Mouse (Mus musculus) urinary bladder, postnatal 36 days (tissue): ENCODE results near the gene Rpl5.
"Not testable (repeated sequence)": the region's sequence is repeated elsewhere in the genome, so short reads cannot be mapped to it uniquely, and the experiment has no call there.

Source experiments
- DNase-seq, 2 experiments: peaks; one replicate each; pipeline ENCODE4 v3.0.0; 2022; ENCODE audit warnings: low spot score in 2 of 2, mixed read lengths in 1 of 2

Gene Rpl5

DNA sequence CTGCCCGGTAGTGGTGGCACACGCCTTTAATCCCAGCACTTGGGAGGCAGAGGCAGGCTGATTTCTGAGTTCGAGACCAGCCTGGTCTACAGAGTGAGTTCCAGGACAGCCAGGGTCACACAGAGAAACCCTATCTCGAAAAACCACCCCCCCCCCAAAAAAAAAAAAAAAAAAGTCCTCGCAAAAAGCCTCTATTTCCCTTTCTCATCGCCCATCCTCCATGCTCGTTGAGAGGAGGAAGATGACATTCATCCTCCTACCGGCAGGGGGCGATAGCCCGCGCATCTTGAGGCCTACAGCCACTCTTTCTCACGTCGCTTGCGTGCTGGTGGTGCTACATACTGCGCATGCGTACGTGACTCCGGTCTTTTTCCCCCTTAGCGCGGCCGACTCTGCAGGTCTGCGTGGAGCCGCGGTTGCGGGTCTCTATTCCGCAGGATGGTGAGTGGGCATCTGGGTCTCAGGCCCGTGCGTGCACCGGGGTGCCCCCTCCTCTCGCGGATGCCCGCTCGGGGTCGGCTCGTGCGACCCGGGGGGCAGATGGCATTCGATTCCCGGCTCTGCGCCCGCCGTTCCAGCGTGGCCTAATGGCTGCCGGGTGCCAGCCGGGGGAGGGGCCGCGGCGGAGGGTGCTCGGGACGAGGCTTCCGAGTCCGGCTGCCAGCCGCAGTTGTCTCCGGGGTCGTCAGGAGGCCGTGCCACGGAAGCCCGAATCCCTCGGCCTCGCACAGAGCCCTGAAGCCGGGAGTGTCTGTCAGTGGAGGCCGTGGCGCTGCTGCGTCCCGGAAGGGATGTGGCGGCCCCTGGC lies at the start of gene Rpl5:
TSS of gene Rpl5 (plus strand) at position 297 of the 808 bp plus-strand sequence.
- peak; percentile 90 to 94 for DNase-seq

GRCm38 (mm10) chr5:107853807-107854206 lies 46.5 kb upstream of the Rpl5 start:
- DNase-seq, result peak in 1 of 2 experiments; percentile 22

DNA sequence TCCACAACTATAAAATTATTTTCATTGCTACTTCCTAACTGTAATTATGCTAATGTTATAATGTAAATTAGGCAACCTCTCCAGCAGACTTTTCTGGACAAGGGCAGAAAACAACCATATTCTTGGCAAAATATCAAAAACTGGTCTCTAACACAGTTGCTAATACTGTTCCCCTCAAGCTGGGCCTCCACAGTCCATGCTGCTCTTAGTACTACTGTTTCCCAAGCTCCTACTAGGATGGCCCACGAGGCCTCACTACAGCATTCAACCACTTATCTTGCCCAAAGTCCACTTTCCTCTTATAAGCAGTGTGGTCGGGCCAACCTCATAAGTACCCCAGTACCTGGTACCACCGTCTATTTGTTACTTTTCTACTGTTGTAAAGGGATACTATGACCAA lies 45.7 kb upstream of the Rpl5 start:
- no peak for DNase-seq

DNA sequence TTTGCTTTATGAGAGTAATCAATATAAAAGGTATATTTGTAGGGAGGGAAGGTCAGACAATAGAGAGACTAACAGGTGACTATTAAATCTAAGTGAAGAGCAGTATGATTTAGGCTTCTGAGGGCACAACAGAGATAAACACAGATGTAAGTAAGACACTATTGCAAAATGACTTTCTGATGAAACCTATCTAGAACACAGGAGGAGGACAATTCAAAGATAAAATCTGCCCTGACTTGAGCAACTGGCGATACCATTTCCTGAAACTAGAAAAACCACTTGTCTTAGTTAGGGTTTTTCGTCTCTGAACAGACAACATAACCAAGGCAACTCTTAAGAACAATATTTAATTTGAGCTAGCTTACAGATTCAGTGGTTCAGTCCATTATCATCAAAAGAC lies 44.8 kb upstream of the Rpl5 start:
- no peak for DNase-seq

DNA sequence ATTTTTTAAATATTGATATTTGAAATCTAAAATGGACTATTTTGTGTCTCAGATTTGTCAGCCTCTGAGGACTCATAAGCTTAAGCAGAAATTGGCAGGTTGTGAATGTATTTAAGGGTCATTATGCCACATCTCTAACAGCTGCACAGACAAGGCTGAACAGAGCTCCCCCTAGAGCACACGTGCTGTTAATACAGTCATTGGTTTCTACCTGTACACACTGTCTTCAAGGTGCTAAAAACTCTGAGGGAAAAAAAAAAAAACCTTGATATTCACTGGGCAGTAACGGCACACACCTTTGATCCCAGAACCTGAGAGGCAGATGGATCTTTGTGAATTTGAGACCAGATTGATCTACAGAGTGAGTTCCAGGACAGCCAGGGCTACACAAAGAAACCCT lies 41.3 kb upstream of the Rpl5 start:
- DNase-seq, result no peak

- no peak for DNase-seq
Observed at GRCm38 (mm10) chr5:107863971-107864370, 36.3 kb upstream of the Rpl5 start.

- peak in 1 of 2 experiments; percentile 19 for DNase-seq
Observed at GRCm38 (mm10) chr5:107866127-107867126, 33.9 kb upstream of the Rpl5 start.

- peak; percentile 57 to 60 for DNase-seq
Observed at GRCm38 (mm10) chr5:107867970-107868904, 32.1 kb upstream of the Rpl5 start.

DNA sequence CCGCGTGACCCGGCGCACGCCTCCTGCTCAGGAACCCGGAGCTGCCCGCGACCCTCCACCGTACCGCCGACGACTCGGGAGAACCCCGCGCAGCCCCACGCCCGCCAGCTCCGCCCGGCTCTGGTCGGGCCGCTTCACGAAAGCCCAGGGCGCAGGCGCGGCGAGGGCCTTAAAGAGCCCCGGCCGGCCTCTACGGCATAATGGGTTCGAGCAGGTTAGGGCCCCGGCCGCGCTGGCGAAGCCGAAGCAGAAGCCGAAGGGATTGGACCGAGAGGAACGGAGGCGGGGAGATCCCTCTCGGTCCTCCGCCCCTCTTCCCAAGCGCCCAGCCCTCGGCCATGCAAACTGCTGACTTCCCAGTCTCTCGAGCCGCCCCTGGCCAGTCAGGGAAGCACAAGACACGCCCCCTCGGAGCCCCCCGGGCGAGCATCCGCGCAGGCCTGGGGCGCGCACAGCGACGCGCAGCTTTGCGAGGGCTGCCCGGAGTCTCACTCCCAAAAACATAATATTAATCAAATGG lies 31.3 kb upstream of the Rpl5 start:
- peak; percentile 86 to 94 for DNase-seq

GRCm38 (mm10) chr5:107869701-107870100 lies 30.6 kb upstream of the Rpl5 start:
- no peak for DNase-seq

DNA sequence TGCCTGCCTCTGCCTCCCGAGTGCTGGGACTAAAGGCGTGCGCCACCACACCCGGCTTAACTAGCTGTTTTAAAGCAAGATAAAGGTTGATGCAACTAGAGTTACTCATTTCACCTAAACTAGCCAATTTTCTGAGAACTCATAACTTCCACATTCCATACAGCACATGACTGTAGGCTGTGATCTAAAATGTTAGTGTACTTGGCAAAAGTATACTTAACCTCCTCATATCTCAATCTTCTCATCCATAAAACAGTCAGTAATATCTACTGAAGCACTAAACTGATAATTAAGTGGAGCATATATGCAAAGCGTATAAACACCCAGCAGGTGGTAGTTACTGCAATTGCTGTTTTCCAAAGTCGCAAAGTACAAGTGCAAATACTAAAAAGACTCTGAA lies 27.0 kb upstream of the Rpl5 start:
- no peak for DNase-seq

GRCm38 (mm10) chr5:107873886-107874302 lies 26.4 kb upstream of the Rpl5 start:
- no peak for DNase-seq

GRCm38 (mm10) chr5:107874561-107875260 lies 25.6 kb upstream of the Rpl5 start, which contains the start of gene Evi5:
Gene Evi5, minus strand, starts transcription at chr5:107875107.
- DNase-seq, result no peak

GRCm38 (mm10) chr5:107875261-107875611 lies 25.1 kb upstream of the Rpl5 start:
- DNase-seq, result no peak

DNA sequence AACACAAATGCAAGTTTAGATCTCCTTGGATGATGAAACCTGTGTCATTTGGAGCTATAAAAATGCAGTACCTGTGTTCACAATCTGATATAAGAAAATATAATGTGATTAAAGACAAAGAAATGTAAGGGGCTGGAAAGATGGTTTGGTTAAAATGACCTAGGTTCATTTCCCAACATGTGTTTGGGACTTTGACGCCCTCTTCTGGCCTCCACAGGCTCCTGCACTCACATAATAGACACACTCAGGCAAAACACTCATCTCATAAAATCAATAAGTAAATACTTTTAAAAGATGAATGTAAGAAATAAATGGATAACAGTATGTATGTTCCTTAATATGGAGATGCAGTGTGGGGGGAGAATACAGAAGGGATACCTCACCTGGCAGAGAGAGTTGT lies 23.2 kb upstream of the Rpl5 start:
- DNase-seq, result no peak

DNA sequence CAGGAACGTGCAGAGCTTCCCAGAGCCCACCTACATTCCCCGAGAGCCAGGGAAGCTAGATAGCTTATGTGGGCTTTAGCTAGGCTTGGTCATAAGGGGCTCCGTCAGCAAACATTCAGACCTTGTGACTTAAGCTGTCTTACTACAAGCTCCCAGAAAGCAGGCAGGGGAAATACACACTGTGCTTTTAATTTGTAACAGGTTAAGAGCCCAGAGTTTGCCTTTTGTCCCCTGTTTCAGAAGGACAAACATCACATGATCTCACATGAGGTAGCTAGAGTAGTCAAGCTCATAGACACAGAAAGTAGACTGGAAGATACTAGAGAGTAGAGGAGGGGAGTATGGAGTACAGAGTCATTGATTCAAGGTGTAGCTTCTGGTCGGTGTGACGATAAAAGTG lies 19.6 kb upstream of the Rpl5 start:
- DNase-seq, result no peak

GRCm38 (mm10) chr5:107889994-107890888 lies 10.1 kb upstream of the Rpl5 start:
- DNase-seq, result no peak

- DNase-seq, result not testable (repeated sequence)
Observed at GRCm38 (mm10) chr5:107891515-107891914, 8.8 kb upstream of the Rpl5 start.

GRCm38 (mm10) chr5:107894676-107895075 lies 5.6 kb upstream of the Rpl5 start:
- no peak for DNase-seq
